Mouse (Mus musculus): ENCODE data around the gene Lst1.

Lst1 gene

GRCm38 (mm10) chr17:35159638-35160037, 28.6 kb downstream of the Lst1 start:
- DNase-seq (ENCODE audit: low spot score in 2 of 2) = no peak

GRCm38 (mm10) chr17:35158850-35159593, 29.2 kb downstream of the Lst1 start:
- DNase-seq (ENCODE audit: low spot score in 2 of 2) = no peak

- no peak for DNase-seq (ENCODE audit: low spot score in 2 of 2)
These were observed 30.5 kb downstream of the Lst1 start for GRCm38 (mm10) chr17:35157661-35158175.

GRCm38 (mm10) chr17:35157254-35157653, 31.0 kb downstream of the Lst1 start:
- DNase-seq (ENCODE audit: low spot score in 2 of 2) = no peak

GRCm38 (mm10) chr17:35156461-35157200, 31.6 kb downstream of the Lst1 start:
- DNase-seq (ENCODE audit: low spot score in 2 of 2) = no peak

GRCm38 (mm10) chr17:35155451-35155850, 32.8 kb downstream of the Lst1 start:
- DNase-seq (ENCODE audit: low spot score in 2 of 2) = no peak

GRCm38 (mm10) chr17:35154616-35155015, 33.6 kb downstream of the Lst1 start:
- DNase-seq (ENCODE audit: low spot score in 2 of 2) = no peak

- no peak for DNase-seq (ENCODE audit: low spot score in 2 of 2)
These were observed 34.3 kb downstream of the Lst1 start for GRCm38 (mm10) chr17:35153931-35154330.

- DNase-seq (ENCODE audit: low spot score in 2 of 2) = no peak
These were observed 35.2 kb downstream of the Lst1 start for GRCm38 (mm10) chr17:35153077-35153476.

- no peak for DNase-seq (ENCODE audit: low spot score in 2 of 2)
These were observed 36.1 kb downstream of the Lst1 start for GRCm38 (mm10) chr17:35152121-35152520.

- no peak for DNase-seq (ENCODE audit: low spot score in 2 of 2)
These were observed 40.2 kb downstream of the Lst1 start for GRCm38 (mm10) chr17:35147922-35148639.

GRCm38 (mm10) chr17:35147348-35147747, 40.9 kb downstream of the Lst1 start:
- DNase-seq (ENCODE audit: low spot score in 2 of 2) = no peak

- DNase-seq (ENCODE audit: low spot score in 2 of 2) = no peak
These were observed 42.1 kb downstream of the Lst1 start for GRCm38 (mm10) chr17:35146139-35146538.

GRCm38 (mm10) chr17:35141971-35142370, 46.3 kb downstream of the Lst1 start:
- no peak for DNase-seq (ENCODE audit: low spot score in 2 of 2)

GRCm38 (mm10) chr17:35140490-35140996, 47.7 kb downstream of the Lst1 start:
- no peak for DNase-seq (ENCODE audit: low spot score in 2 of 2)

GRCm38 (mm10) chr17:35139269-35139668, 49.0 kb downstream of the Lst1 start:
- no peak for DNase-seq (ENCODE audit: low spot score in 2 of 2)

- DNase-seq (ENCODE audit: low spot score in 2 of 2) = no peak
These were observed 52.5 kb downstream of the Lst1 start for GRCm38 (mm10) chr17:35135591-35136320.
